Mouse (Mus musculus) megakaryocyte, embryonic 14.5 days (primary cell): ENCODE measurements around the gene Ror1.

ENCODE experiments used
- FLI1 ChIP-seq: IDR thresholded peaks from 2 replicates; pipeline ENCODE4 v1.6.1; 2012; ENCODE audit warnings: low read length, inconsistent platforms, mixed read lengths
- GATA1 ChIP-seq: IDR thresholded peaks from 3 replicates; pipeline ENCODE4 v1.6.1; 2012; ENCODE audit warnings: mixed read lengths, low read length, inconsistent platforms, borderline replicate concordance

GRCm38 (mm10) chr4:100160156-100160555, 64.6 kb downstream of the Ror1 start:
- TF ChIP-seq GATA1, result no peak
- TF ChIP-seq FLI1, result no peak
